Mouse (Mus musculus): Measurements from ENCODE around the gene Pptc7. TPM values are rescaled to one million over a fixed set of nuclear protein-coding genes. Genes with fewer than 3 reads are reported as not detected.
"Not testable (repeated sequence)": the region's sequence is repeated elsewhere in the genome, so short reads cannot be mapped to it uniquely, and the experiment has no call there.

Gene Pptc7
- polyA plus RNA-seq, 3 experiments from 2014 or later = 9.6 to 21.6 (median 20.9) TPM

GRCm38 (mm10) chr5:122302810-122303745, 18.9 kb downstream of the Pptc7 start:
- no peak for ATAC-seq

- no peak for ATAC-seq
These were observed 19.8 kb downstream of the Pptc7 start for GRCm38 (mm10) chr5:122303937-122304336.

- ATAC-seq = no peak
These were observed 20.4 kb downstream of the Pptc7 start for GRCm38 (mm10) chr5:122304541-122304940.

- ATAC-seq = no peak
These were observed 21.3 kb downstream of the Pptc7 start for GRCm38 (mm10) chr5:122305472-122305871.

- ATAC-seq = no peak
These were observed 22.4 kb downstream of the Pptc7 start for GRCm38 (mm10) chr5:122306536-122306935.

- ATAC-seq = peak; percentile 76
These were observed 26.5 kb downstream of the Pptc7 start for GRCm38 (mm10) chr5:122310699-122311098.

- ATAC-seq = no peak
These were observed 27.5 kb downstream of the Pptc7 start for GRCm38 (mm10) chr5:122311692-122312091.

- no peak for ATAC-seq
These were observed 28.2 kb downstream of the Pptc7 start for GRCm38 (mm10) chr5:122312346-122312745.

- ATAC-seq = no peak
These were observed 28.9 kb downstream of the Pptc7 start for GRCm38 (mm10) chr5:122312942-122313684.

GRCm38 (mm10) chr5:122314966-122315667, 31.0 kb downstream of the Pptc7 start:
- peak; percentile 24 for ATAC-seq

- ATAC-seq = peak; percentile 5
These were observed 33.3 kb downstream of the Pptc7 start for GRCm38 (mm10) chr5:122317329-122318045.

GRCm38 (mm10) chr5:122318100-122318499, 33.9 kb downstream of the Pptc7 start:
- ATAC-seq = peak; percentile 66

GRCm38 (mm10) chr5:122318976-122319375, 34.8 kb downstream of the Pptc7 start:
- ATAC-seq = not testable (repeated sequence)

- no peak for ATAC-seq
These were observed 35.5 kb downstream of the Pptc7 start for GRCm38 (mm10) chr5:122319474-122320204.

GRCm38 (mm10) chr5:122320205-122320781, 36.1 kb downstream of the Pptc7 start:
- no peak for ATAC-seq

- ATAC-seq = no peak
These were observed 39.4 kb downstream of the Pptc7 start for GRCm38 (mm10) chr5:122323523-122323922.

GRCm38 (mm10) chr5:122324608-122325431, 40.7 kb downstream of the Pptc7 start:
- ATAC-seq = no peak

GRCm38 (mm10) chr5:122325477-122325876, 41.3 kb downstream of the Pptc7 start:
- ATAC-seq = no peak

- ATAC-seq = no peak
These were observed 43.1 kb downstream of the Pptc7 start for GRCm38 (mm10) chr5:122327283-122327682.

GRCm38 (mm10) chr5:122330269-122330668, 46.1 kb downstream of the Pptc7 start:
- no peak for ATAC-seq

Data from inflammation-experienced regulatory T-cells, adult 6 months (primary cell).